1 mouse cellular context compared by ENCODE assay signal in genomic region chr2:181186635-181187034, GRCm38 (mm10).
TF ChIP-seq lines count a peak whose summit lies in the region.

No protein-coding gene starts in this region.

TF ChIP-seq in C2C12, 6 proteins besides CTCF, POLR2A, EP300 and RAD21 (continued from another document):
- TF ChIP-seq MYOG (IDR thresholded peaks at IDR 0.05; ENCODE audit: control insufficient read depth, extremely low read depth, insufficient read length): no peak
